8 mouse cellular contexts compared by ENCODE assay signal in the genomic region with DNA sequence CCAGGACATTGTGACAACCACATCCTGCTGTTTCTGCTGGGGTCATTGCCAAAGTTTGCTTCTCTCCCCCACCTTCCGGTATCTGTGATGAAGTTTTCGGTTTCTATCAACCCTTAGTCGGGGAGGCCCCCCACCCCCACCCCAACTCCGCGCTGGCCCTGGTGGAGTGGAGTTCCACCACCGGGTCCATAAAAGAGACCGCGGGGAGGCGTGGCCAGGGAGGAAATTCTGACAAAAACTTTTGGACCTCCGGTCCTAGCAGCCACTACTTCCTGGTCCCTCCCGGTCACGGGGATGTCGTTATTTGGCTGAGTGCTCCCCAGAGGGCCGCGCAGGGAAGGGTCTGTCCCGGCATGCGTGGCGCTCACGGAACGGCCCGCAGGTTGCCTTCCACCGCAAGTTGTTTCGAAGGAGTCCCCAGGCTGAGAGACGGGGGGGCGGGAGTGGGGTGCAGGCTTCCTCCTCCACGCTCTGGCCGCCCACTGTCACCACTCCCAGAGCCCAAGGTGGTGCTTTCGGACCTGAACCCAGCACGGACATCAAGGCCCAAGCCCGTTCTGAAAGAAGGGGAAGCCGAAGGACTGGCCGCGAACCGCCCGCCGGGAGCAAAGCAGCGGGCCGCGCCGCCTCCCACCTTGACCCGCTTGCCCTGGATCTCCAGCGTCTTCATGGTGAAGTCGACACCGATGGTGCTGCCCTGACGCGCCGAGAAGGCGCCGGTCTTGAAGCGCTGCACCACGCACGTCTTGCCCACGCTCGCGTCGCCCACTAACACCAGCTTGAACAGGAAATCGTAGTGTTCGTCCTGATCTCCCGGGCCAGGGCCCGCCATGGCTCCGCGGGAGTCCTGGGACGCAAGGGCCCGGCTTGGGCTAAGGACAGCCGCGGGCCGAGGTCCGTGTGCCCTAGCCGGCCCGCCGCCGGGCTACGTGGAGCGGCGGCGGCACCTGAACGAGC. TPM values are rescaled to one million over a fixed set of nuclear protein-coding genes. Genes with fewer than 3 reads are reported as not detected.
DNase-seq lines count a peak whose midpoint lies in the region; ATAC-seq and TF ChIP-seq lines count a peak whose summit lies in the region.

No protein-coding gene starts in this region.

- H3K27me3 ChIP-seq in embryonic facial prominence, embryonic 15.5 days: no peaks in the 10 kb centered on the region
- H3K27me3 ChIP-seq in heart, embryonic 10.5 days (ENCODE audit: insufficient read depth, poor library complexity, severe bottlenecking): no peaks in the 10 kb centered on the region
- H3K27me3 ChIP-seq in liver, embryonic 11.5 days (replicated peaks; ENCODE audit: control insufficient read depth, insufficient read depth, low read length): no peaks in the 10 kb centered on the region
- no peaks in the 10 kb centered on the region for H3K27me3 ChIP-seq in myocyte (ENCODE audit: control insufficient read depth, insufficient read depth, insufficient read length)

- H3K9ac ChIP-seq in embryonic facial prominence, embryonic 15.5 days: peak overlapping the region; percentile 87
- H3K9ac ChIP-seq in liver, embryonic 11.5 days (ENCODE audit: low read depth, low read length): peak overlapping the region; percentile 82

- peak overlapping the region; percentile 81 for H3K27ac ChIP-seq in embryonic facial prominence, embryonic 15.5 days (replicated peaks)
- H3K27ac ChIP-seq in heart, embryonic 10.5 days: peak overlapping the region; percentile 89
- H3K27ac ChIP-seq in liver, embryonic 11.5 days (ENCODE audit: low read depth, low read length): peak overlapping the region; percentile 89

- peak overlapping the region; percentile 59 for H3ac ChIP-seq in myocyte (ENCODE audit: control insufficient read depth, insufficient read length)

- DNase-seq in layer of hippocampus, adult 11-12 months (ENCODE audit: low spot score): peak; percentile 38
- DNase-seq in layer of hippocampus, adult 9-10 months (ENCODE audit: low spot score): no peak
- DNase-seq in heart, embryonic 10.5 days (ENCODE audit: low spot score): peak; percentile 87
- DNase-seq in kidney, adult 9 months: peak; percentile 82
- DNase-seq in liver, embryonic 11.5 days (ENCODE audit: low spot score): peak; percentile 77
- peak; percentile 73 to 84 for DNase-seq in spleen, postnatal 4 days (ENCODE audit: low spot score in 2 of 2)

- peaks cover 21% of the 10 kb centered on the region for H3K36me3 ChIP-seq in embryonic facial prominence, embryonic 15.5 days
- peaks cover 17% of the 10 kb centered on the region for H3K36me3 ChIP-seq in heart, embryonic 10.5 days
- H3K36me3 ChIP-seq in liver, embryonic 11.5 days (ENCODE audit: control insufficient read depth, insufficient read depth, low read length): peaks cover 7% of the 10 kb centered on the region; the same call in 1 of the 2 replicates
- H3K36me3 ChIP-seq in myocyte (ENCODE audit: control insufficient read depth, insufficient read depth): no peaks in the 10 kb centered on the region

- no peak; the same call in 1 of the 2 replicates for ATAC-seq in embryonic facial prominence, embryonic 15.5 days (ENCODE audit: insufficient number of reproducible peaks, low FRiP score, low TSS enrichment, low read depth)
- ATAC-seq in liver, embryonic 11.5 days (replicated peaks; ENCODE audit: low FRiP score): peak; percentile 9; the same call in 1 of the 2 replicates

- TF ChIP-seq POLR2A in myocyte (IDR thresholded peaks at IDR 0.05; ENCODE audit: insufficient read length, low read depth): no peak

- H3K4me3 ChIP-seq in embryonic facial prominence, embryonic 15.5 days (replicated peaks): peak overlapping the region; percentile 80
- peak overlapping the region; percentile 78 for H3K4me3 ChIP-seq in heart, embryonic 10.5 days
- peak overlapping the region; percentile 78 for H3K4me3 ChIP-seq in liver, embryonic 11.5 days (ENCODE audit: low read depth, low read length)
- peak overlapping the region; percentile 75 for H3K4me3 ChIP-seq in myocyte

- no peaks in the 10 kb centered on the region for H3K9me3 ChIP-seq in embryonic facial prominence, embryonic 15.5 days (replicated peaks)
- no peaks in the 10 kb centered on the region for H3K9me3 ChIP-seq in heart, embryonic 10.5 days
- H3K9me3 ChIP-seq in liver, embryonic 11.5 days (ENCODE audit: control insufficient read depth, low read length): no peaks in the 10 kb centered on the region

- H3K79me2 ChIP-seq in myocyte (ENCODE audit: control insufficient read depth, insufficient read depth): no peaks in the 10 kb centered on the region

- WGBS in embryonic facial prominence, embryonic 15.5 days: under 1% methylated on average over 77 of the region's 77 CpGs
- WGBS in heart, embryonic 10.5 days: under 1% methylated on average over 77 of the region's 77 CpGs
- under 1% methylated on average over 76 of the region's 77 CpGs for WGBS in liver, embryonic 11.5 days

- H3K4me1 ChIP-seq in embryonic facial prominence, embryonic 15.5 days: peaks cover 29% of the 10 kb centered on the region
- peaks cover 14% of the 10 kb centered on the region for H3K4me1 ChIP-seq in heart, embryonic 10.5 days
- H3K4me1 ChIP-seq in liver, embryonic 11.5 days (replicated peaks; ENCODE audit: control insufficient read depth, insufficient read depth, low read length): peaks cover 43% of the 10 kb centered on the region

- H3K4me2 ChIP-seq in embryonic facial prominence, embryonic 15.5 days (replicated peaks): peak overlapping the region; percentile 91
- peak overlapping the region; percentile 74 for H3K4me2 ChIP-seq in liver, embryonic 11.5 days
- peak overlapping the region; percentile 84 for H3K4me2 ChIP-seq in myocyte (ENCODE audit: low read depth)

TF ChIP-seq in myocyte, 11 proteins besides CTCF, POLR2A, EP300 and RAD21:
- no peak for TF ChIP-seq USF1 (IDR thresholded peaks at IDR 0.05; ENCODE audit: low read depth)
- no peak for TF ChIP-seq TCF3 (IDR thresholded peaks at IDR 0.05; ENCODE audit: insufficient read length, low read depth)
- no peak for TF ChIP-seq REST (IDR thresholded peaks at IDR 0.05; ENCODE audit: insufficient read depth, insufficient read length)
- no peak for TF ChIP-seq TCF12 (IDR thresholded peaks at IDR 0.05; ENCODE audit: insufficient read depth, poor library complexity, severe bottlenecking)
- no peak for TF ChIP-seq POLR2AphosphoS2 (IDR thresholded peaks at IDR 0.05; ENCODE audit: insufficient read length, low read depth)
- TF ChIP-seq CEBPB (IDR thresholded peaks at IDR 0.05; ENCODE audit: insufficient read depth, poor library complexity, severe bottlenecking): no peak
- no peak for TF ChIP-seq E2F4 (IDR thresholded peaks at IDR 0.05; ENCODE audit: insufficient read depth)
- TF ChIP-seq MAX (IDR thresholded peaks at IDR 0.05; ENCODE audit: low read depth): no peak
- no peak for TF ChIP-seq MYOG (IDR thresholded peaks at IDR 0.05; ENCODE audit: control insufficient read depth in 1 of 3, insufficient read depth in 1 of 3, insufficient read length in 2 of 3, low read depth in 2 of 3)
- no peak for TF ChIP-seq MYOD1 (IDR thresholded peaks at IDR 0.05; ENCODE audit: control insufficient read depth in 1 of 3, insufficient read length in 2 of 3, low read depth in 2 of 3)
- no peak for TF ChIP-seq SRF (IDR thresholded peaks at IDR 0.05; ENCODE audit: control insufficient read depth, insufficient read length, low read depth)
TF ChIP-seq in myocyte: peak in this region for 0.

RNA-seq across cellular contexts. Expression of a gene that starts 1.0 kb away (rescaled TPM):
- polyA plus RNA-seq in embryonic facial prominence, embryonic 15.5 days (2015; fragmentation: Nextera tagmentation; extraction: Ambion mirVana): 11.5 and 18.0 TPM in 2 replicates
- 4.4 and 5.1 TPM in 2 replicates for polyA plus RNA-seq in heart, embryonic 10.5 days (2016; fragmentation: Nextera tagmentation; extraction: Ambion mirVana)
- polyA plus RNA-seq in liver, embryonic 11.5 days (2014; fragmentation: Nextera tagmentation; extraction: Ambion mirVana): 20.4 and 21.4 TPM in 2 replicates
- polyA plus RNA-seq in myocyte (2012; fragmentation: generic; extraction: Trizol): 14.8 TPM

RNA-seq across cellular contexts. Expression of a gene that starts 24.6 kb away (rescaled TPM):
- 3.4 and 5.9 TPM in 2 replicates for polyA plus RNA-seq in embryonic facial prominence, embryonic 15.5 days (2015; fragmentation: Nextera tagmentation; extraction: Ambion mirVana)
- 2.3 and 2.5 TPM in 2 replicates for polyA plus RNA-seq in heart, embryonic 10.5 days (2016; fragmentation: Nextera tagmentation; extraction: Ambion mirVana)
- polyA plus RNA-seq in liver, embryonic 11.5 days (2014; fragmentation: Nextera tagmentation; extraction: Ambion mirVana): 5.6 and 7.8 TPM in 2 replicates
- polyA plus RNA-seq in myocyte (2012; fragmentation: generic; extraction: Trizol): 2.6 TPM

RNA-seq across cellular contexts. Expression of a gene that starts 27.6 kb away (rescaled TPM):
- 45.8 and 48.7 TPM in 2 replicates for polyA plus RNA-seq in embryonic facial prominence, embryonic 15.5 days (2015; fragmentation: Nextera tagmentation; extraction: Ambion mirVana)
- 31.6 and 44.0 TPM in 2 replicates for polyA plus RNA-seq in heart, embryonic 10.5 days (2016; fragmentation: Nextera tagmentation; extraction: Ambion mirVana)
- 84.8 and 89.0 TPM in 2 replicates for polyA plus RNA-seq in liver, embryonic 11.5 days (2014; fragmentation: Nextera tagmentation; extraction: Ambion mirVana)
- 21.1 TPM for polyA plus RNA-seq in myocyte (2012; fragmentation: generic; extraction: Trizol)

RNA-seq across cellular contexts. Expression of a gene that starts 33.1 kb away (rescaled TPM):
- polyA plus RNA-seq in embryonic facial prominence, embryonic 15.5 days (2015; fragmentation: Nextera tagmentation; extraction: Ambion mirVana): 0.83 and 0.97 TPM in 2 replicates
- polyA plus RNA-seq in heart, embryonic 10.5 days (2016; fragmentation: Nextera tagmentation; extraction: Ambion mirVana): 4.8 and 6.2 TPM in 2 replicates
- 37.2 and 37.3 TPM in 2 replicates for polyA plus RNA-seq in liver, embryonic 11.5 days (2014; fragmentation: Nextera tagmentation; extraction: Ambion mirVana)
- polyA plus RNA-seq in myocyte (2012; fragmentation: generic; extraction: Trizol): not detected

RNA-seq across cellular contexts. Expression of a gene that starts 39.9 kb away (rescaled TPM):
- 999 and 1,010 TPM in 2 replicates for polyA plus RNA-seq in embryonic facial prominence, embryonic 15.5 days (2015; fragmentation: Nextera tagmentation; extraction: Ambion mirVana)
- polyA plus RNA-seq in heart, embryonic 10.5 days (2016; fragmentation: Nextera tagmentation; extraction: Ambion mirVana): 999 and 1,260 TPM in 2 replicates
- 1,371 and 1,468 TPM in 2 replicates for polyA plus RNA-seq in liver, embryonic 11.5 days (2014; fragmentation: Nextera tagmentation; extraction: Ambion mirVana)
- polyA plus RNA-seq in myocyte (2012; fragmentation: generic; extraction: Trizol): 196 TPM
